Mouse (Mus musculus): Measurements from ENCODE around the gene C530008M17Rik. TPM values are rescaled to one million over a fixed set of nuclear protein-coding genes. Genes with fewer than 3 reads are reported as not detected.

Gene C530008M17Rik
- polyA plus RNA-seq, 1 experiment: 29.1 TPM

- no peak for TF ChIP-seq POLR2A (IDR thresholded peaks at IDR 0.05; ENCODE audit: borderline replicate concordance, insufficient read depth, low read length)
- TF ChIP-seq CTCF (IDR thresholded peaks at IDR 0.05; ENCODE audit: borderline replicate concordance, insufficient read depth, low read depth, low read length): no peak
- peaks cover 3% of the 10 kb centered on the region; the same call in 1 of the 2 replicates for H3K27me3 ChIP-seq (ENCODE audit: control insufficient read depth, insufficient read depth, low read length)
- no peak overlapping the region for H3K4me3 ChIP-seq (replicated peaks; ENCODE audit: insufficient read depth, low read depth, low read length)
- no peak for DNase-seq
- WGBS: 76% methylated on average over 15 of the region's 15 CpGs
- no peak overlapping the region for H3K27ac ChIP-seq (ENCODE audit: insufficient read depth, low read length)
- no peaks in the 10 kb centered on the region for H3K4me1 ChIP-seq (ENCODE audit: control insufficient read depth, insufficient read depth, low read length)
Measured at GRCm38 (mm10) chr5:76684658-76685605, 28.6 kb downstream of the C530008M17Rik start.

DNA sequence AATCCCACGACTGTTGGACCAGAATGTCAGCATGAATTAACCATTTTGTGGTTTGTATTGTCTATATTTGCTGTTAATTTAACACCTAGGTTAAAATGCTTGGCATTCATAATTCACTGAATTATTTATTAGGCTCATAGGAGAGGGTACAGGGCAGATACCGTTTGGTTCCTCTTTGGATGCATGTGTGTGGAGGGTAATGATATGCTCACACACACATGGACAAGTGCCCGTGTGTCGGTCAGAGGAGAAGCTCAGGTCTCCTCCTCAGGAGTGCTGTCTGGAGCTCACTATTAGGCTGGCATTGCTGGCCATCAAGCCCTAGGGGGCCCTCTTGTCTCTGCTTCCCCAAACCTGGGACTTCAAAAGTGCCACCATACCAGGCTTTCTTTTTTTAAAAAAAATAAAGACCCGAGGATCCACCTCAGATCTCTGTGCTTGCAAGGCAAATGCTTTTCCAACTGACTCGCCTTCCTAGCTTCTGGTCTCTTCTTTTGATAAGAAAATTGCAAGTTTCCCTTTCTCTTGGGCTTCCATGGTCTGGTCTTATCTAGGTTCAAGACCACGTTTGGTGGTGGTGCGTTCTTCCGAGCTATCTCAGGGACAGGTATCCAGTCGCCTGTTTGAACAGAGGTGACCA, 31.8 kb downstream of the C530008M17Rik start:
- 50% methylated on average over 10 of the region's 10 CpGs for WGBS
- TF ChIP-seq POLR2A (IDR thresholded peaks at IDR 0.05; ENCODE audit: borderline replicate concordance, insufficient read depth, low read length): no peak
- no peak for TF ChIP-seq CTCF (IDR thresholded peaks at IDR 0.05; ENCODE audit: borderline replicate concordance, insufficient read depth, low read depth, low read length)
- Histone ChIP-seq H3K27me3 (ENCODE audit: control insufficient read depth, insufficient read depth, low read length) (peaks cover 1% of the 10 kb centered on the region; the same call in 1 of the 2 replicates), H3K27ac (ENCODE audit: insufficient read depth, low read length) (no peak overlapping the region), H3K4me3 (replicated peaks; ENCODE audit: insufficient read depth, low read depth, low read length) (no peak overlapping the region), H3K4me1 (ENCODE audit: control insufficient read depth, insufficient read depth, low read length) (no peaks in the 10 kb centered on the region)
- DNase-seq: no peak

- H3K4me3 ChIP-seq (replicated peaks; ENCODE audit: insufficient read depth, low read depth, low read length): no peak overlapping the region
- DNase-seq: no peak
- TF ChIP-seq POLR2A (IDR thresholded peaks at IDR 0.05; ENCODE audit: borderline replicate concordance, insufficient read depth, low read length) (no peak), CTCF (IDR thresholded peaks at IDR 0.05; ENCODE audit: borderline replicate concordance, insufficient read depth, low read depth, low read length) (no peak)
- peaks cover 1% of the 10 kb centered on the region; the same call in 1 of the 2 replicates for H3K27me3 ChIP-seq (ENCODE audit: control insufficient read depth, insufficient read depth, low read length)
- H3K4me1 ChIP-seq (ENCODE audit: control insufficient read depth, insufficient read depth, low read length): no peaks in the 10 kb centered on the region
- WGBS: 10% methylated on average over 6 of the region's 6 CpGs
- no peak overlapping the region for H3K27ac ChIP-seq (ENCODE audit: insufficient read depth, low read length)
Measured at GRCm38 (mm10) chr5:76688643-76689042, 32.3 kb downstream of the C530008M17Rik start.

- H3K27ac ChIP-seq (ENCODE audit: insufficient read depth, low read length): no peak overlapping the region
- TF ChIP-seq CTCF (IDR thresholded peaks at IDR 0.05; ENCODE audit: borderline replicate concordance, insufficient read depth, low read depth, low read length): no peak
- no peak for TF ChIP-seq POLR2A (IDR thresholded peaks at IDR 0.05; ENCODE audit: borderline replicate concordance, insufficient read depth, low read length)
- H3K4me1 ChIP-seq (ENCODE audit: control insufficient read depth, insufficient read depth, low read length): no peaks in the 10 kb centered on the region
- 33% methylated on average over 5 of the region's 5 CpGs for WGBS
- no peak for DNase-seq
- H3K27me3 ChIP-seq (ENCODE audit: control insufficient read depth, insufficient read depth, low read length): peaks cover 1% of the 10 kb centered on the region; the same call in 1 of the 2 replicates
- H3K4me3 ChIP-seq (replicated peaks; ENCODE audit: insufficient read depth, low read depth, low read length): no peak overlapping the region
Measured at GRCm38 (mm10) chr5:76690177-76690593, 33.9 kb downstream of the C530008M17Rik start.

DNA sequence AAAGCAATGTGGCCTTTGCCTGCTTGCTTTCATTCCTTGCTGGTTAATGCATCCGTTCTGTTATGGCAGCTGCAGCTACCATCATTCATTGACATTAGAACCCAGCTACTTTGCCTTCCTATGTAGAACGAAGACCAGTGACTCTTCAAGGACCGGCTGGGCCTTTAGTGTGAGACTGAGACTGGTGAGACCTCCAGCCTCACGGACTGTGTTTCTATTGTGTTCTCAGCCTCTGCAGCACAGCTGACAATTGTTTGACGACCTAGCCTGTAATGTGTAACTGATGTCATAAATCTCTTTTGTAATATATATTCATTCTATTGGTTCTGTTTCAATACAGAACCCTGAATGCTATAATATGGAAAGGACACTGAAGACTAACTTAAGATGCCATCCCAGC, 34.9 kb downstream of the C530008M17Rik start:
- no peak overlapping the region for H3K4me3 ChIP-seq (replicated peaks; ENCODE audit: insufficient read depth, low read depth, low read length)
- H3K27ac ChIP-seq (ENCODE audit: insufficient read depth, low read length): no peak overlapping the region
- 68% methylated on average over 5 of the region's 5 CpGs for WGBS
- no peak for DNase-seq
- TF ChIP-seq CTCF (IDR thresholded peaks at IDR 0.05; ENCODE audit: borderline replicate concordance, insufficient read depth, low read depth, low read length): no peak
- no peak for TF ChIP-seq POLR2A (IDR thresholded peaks at IDR 0.05; ENCODE audit: borderline replicate concordance, insufficient read depth, low read length)
- peaks cover 1% of the 10 kb centered on the region; the same call in 1 of the 2 replicates for H3K27me3 ChIP-seq (ENCODE audit: control insufficient read depth, insufficient read depth, low read length)
- no peaks in the 10 kb centered on the region for H3K4me1 ChIP-seq (ENCODE audit: control insufficient read depth, insufficient read depth, low read length)

DNA sequence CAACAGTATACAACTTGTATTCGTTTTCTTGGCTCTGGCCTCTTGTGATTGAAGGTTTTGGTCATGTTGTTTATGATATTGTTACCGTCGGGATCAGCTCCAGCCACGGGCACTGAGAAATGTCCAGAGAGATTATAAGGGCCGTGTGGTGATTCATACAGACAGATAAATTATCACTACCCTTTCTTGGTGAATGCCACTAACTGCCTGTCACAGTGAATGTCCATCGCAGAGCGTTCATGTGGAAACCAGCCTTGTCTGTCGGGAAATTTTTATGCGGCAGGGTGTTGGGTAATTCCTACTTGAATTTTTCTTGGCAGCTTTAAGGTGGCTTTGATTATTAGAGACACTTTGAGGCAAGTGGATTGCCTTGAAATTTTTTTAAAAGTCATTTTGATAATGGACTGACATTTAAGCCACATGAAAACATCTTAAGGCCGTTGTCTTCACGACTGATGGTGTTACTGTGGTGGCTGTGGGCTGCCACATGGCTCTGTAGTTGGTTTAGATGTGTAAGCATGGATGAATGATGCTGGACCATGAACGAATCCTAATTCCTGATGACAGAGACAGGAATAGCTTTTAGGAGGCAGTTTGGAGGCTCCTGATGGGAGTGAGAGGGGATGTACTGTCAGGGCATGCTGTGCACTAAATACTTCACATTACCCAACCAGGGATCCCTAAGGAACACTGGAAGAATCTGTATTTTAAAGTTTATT, 35.6 kb downstream of the C530008M17Rik start:
- Histone ChIP-seq H3K4me1 (ENCODE audit: control insufficient read depth, insufficient read depth, low read length) (no peaks in the 10 kb centered on the region), H3K4me3 (replicated peaks; ENCODE audit: insufficient read depth, low read depth, low read length) (no peak overlapping the region), H3K27me3 (ENCODE audit: control insufficient read depth, insufficient read depth, low read length) (peaks cover 1% of the 10 kb centered on the region; the same call in 1 of the 2 replicates), H3K27ac (ENCODE audit: insufficient read depth, low read length) (no peak overlapping the region)
- TF ChIP-seq POLR2A (IDR thresholded peaks at IDR 0.05; ENCODE audit: borderline replicate concordance, insufficient read depth, low read length): no peak
- no peak for TF ChIP-seq CTCF (IDR thresholded peaks at IDR 0.05; ENCODE audit: borderline replicate concordance, insufficient read depth, low read depth, low read length)
- DNase-seq: no peak
- 17% methylated on average over 12 of the region's 12 CpGs for WGBS

- TF ChIP-seq POLR2A (IDR thresholded peaks at IDR 0.05; ENCODE audit: borderline replicate concordance, insufficient read depth, low read length): no peak
- TF ChIP-seq CTCF (IDR thresholded peaks at IDR 0.05; ENCODE audit: borderline replicate concordance, insufficient read depth, low read depth, low read length): no peak
- 5% methylated on average over 7 of the region's 7 CpGs for WGBS
- no peaks in the 10 kb centered on the region for H3K4me1 ChIP-seq (ENCODE audit: control insufficient read depth, insufficient read depth, low read length)
- no peak overlapping the region for H3K4me3 ChIP-seq (replicated peaks; ENCODE audit: insufficient read depth, low read depth, low read length)
- H3K27ac ChIP-seq (ENCODE audit: insufficient read depth, low read length): no peak overlapping the region
- peak; percentile 19 to 47 for DNase-seq
- peaks cover 7% of the 10 kb centered on the region; the same call in 1 of the 2 replicates for H3K27me3 ChIP-seq (ENCODE audit: control insufficient read depth, insufficient read depth, low read length)
Measured at GRCm38 (mm10) chr5:76697536-76697935, 41.2 kb downstream of the C530008M17Rik start.

All from cerebellum, adult 2 months (tissue).